Mouse (Mus musculus) T-cell, adult 2 months (primary cell): ENCODE results near the gene Mtmr14.

Experiments used
- DNase-seq: peaks from one replicate; pipeline ENCODE4 v3.0.0; 2022; ENCODE audit warnings: low spot score

Gene Mtmr14

DNA sequence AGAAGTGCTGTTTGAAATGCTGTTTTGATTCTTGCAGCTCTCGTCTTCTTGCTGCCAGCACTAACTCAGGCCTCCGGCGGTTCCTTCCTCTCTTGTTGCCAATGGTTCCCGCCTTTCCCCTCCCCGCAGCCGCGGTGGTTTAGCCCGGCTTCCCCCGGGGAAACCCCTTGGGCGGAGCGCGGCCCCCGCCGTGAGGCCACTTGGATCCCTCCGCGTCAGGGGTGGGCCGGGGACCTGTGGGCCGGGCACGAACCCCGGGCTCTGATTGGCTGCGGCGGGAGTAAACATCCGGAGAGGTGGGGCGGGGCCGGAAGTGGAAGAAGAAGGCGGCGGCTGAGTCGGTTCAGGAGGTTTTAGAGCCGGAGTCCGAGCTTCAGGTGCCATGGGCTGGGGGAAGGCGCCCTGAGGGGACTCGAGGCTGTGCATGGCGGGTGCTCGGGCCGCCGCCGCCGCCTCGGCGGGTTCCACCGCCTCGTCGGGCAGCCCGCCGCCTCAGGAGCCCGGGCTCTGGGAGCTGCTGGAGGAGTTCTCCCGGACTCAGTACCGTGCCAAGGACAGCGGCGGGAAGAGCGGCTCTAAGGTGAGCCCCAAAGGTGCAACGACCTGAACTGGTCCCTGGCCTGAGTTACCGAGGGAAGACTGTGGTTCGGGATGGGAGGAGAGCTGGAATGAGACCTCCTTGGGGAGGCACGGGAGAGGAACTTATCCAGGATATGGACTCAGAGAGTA, at the start of gene Mtmr14:
Mtmr14 (plus strand) TSS at position 302 of the 729 bp plus-strand sequence.
- DNase-seq: peak; percentile 100

DNA sequence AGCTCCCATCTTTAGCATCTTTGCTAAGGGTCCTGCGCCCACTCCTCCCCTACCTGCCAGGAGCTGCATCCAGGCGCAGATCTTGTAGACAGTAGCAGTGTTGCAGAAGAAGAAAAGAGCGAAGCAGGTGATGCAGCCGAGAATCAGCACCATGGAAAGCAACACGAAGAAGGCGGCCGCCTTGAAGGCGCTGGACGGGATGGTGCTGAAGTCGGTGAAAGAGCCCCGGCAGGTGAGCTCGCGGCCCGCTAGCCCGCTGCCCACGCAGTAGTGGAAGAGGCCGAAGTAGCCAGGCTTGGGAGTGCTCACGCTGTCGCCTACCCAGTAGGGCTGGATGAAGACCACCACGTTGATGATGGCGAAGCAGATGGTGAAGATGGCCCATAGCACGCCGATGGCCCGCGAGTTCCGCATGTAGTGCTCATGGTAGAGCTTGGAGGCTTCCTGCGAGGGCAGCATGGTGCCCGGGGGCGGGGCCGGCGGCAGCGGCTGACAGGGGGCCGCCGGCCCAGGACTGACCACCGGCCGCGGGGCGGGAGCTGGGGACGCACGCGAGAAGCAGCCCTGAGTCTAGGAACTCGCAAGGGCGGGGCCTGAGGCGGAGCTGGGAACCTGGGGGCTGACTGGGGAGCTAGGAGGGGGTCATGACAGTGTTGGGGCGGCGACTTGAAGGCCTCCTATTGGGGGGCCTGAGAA, 43.7 kb upstream of the Mtmr14 start:
- no peak for DNase-seq

DNA sequence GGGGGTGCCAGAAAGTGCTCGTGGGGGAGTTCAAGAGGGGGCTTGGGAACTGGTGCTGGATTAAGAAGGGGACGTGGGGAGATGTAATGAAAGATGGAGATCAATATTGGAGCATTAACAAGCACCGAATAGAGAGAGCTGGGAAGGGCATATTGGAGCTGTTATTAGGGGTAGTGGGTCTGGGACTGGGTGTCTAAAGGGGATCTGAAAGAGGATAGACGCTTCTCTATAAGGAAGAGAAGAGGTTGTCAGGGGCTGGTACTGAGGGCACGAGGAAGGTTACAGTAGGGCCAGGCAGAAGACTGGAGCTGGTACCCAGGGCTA, 43.2 kb upstream of the Mtmr14 start:
- DNase-seq: no peak

DNA sequence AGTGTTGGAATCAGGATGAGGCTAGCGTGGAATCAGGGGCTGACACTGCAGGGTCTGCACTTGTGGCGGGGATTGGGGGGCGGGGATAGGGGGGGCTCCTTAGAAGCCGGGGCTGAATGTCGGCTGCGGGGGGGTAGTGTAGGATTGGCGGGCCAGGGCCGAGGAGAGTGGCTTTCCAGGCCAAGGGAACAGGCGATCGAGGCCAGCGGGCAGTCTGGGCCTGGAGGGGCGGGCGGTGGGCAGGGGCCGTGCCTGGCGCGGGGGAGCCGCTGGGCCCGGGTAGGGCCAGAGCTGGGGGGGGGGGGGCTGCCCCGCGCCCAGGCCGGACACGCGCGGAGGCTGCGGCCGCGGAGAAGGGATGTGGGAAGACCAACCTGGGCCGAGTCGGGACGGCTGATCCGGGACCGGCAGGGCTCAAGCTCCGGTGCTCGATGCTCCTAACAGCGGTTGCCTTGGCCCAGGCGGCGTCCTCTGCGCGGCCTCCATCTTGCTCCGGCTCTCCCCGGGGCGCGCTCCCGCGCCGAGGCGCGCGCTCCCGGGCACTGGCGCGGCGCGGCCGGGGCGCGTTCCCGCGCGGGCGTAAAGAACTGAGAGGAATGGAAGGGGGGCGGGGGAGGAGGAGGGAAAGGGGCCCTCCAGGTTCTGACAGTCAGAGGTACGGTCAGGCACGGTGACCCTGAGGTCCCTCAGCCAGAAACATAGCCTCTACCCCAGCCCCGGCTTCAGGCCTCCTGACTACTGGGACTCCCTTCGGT, 42.6 kb upstream of the Mtmr14 start, which contains the start of gene Lhfpl4:
Lhfpl4 (minus strand) TSS at position 544 of the 755 bp plus-strand sequence.
- no peak for DNase-seq

DNA sequence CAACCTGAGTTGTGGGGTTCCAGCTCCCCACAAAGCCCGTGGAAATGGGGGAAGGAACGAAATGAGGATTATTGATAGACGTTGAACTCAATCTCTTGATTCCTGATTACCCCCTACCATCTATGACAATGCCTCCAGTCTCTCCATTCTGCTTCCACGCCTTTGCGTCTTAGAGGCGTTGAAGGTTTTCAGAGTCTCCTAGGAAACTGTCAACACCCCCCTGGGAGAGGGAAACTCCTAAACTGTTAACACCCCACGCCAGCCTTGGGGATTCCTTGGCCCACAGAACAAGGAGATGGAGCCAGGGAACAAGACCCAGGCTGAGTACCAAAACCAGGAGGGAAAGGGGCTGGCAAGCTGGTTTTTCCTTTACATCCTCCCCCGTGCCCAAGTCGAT, 42.0 kb upstream of the Mtmr14 start:
- DNase-seq: no peak

DNA sequence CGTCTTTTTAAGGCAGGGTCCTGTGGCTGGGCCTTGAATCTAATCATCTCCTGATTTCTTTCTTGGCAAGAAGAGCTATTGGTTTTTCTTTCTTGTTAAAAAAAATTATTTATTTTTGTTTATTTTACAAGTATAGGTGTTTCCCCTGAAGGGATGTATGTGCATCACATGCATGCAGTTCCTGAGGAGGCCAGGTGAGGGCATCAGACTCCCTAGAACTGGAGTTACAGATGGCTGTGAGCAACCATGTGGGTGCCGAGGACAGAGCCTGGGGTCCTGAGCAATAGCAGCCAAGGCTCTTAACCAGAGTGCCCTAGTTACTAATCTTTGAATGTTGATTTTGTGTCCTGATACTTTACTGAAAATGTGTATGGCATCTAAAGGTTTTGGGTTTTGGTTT, 21.4 kb upstream of the Mtmr14 start:
- DNase-seq: no peak

DNA sequence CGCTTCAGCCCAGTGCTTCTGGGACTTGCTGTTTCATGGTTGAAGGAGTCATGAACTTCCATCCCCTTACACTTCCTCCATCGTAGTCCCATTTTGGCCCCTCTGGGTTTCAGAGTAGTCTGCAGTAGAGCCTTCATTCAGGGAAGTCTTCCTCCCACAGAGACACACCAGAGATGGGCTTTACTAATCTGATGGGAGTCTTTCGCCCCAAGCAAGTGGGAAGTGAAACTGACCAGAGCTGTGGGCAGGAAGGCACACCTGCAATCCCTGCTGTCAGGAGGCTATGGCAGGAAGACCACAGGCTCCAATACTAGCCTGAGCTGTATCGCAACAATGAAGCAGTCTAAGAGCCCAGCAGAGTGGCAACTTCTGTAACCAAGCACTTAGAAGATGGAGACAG, 11.8 kb upstream of the Mtmr14 start:
- DNase-seq: no peak

DNA sequence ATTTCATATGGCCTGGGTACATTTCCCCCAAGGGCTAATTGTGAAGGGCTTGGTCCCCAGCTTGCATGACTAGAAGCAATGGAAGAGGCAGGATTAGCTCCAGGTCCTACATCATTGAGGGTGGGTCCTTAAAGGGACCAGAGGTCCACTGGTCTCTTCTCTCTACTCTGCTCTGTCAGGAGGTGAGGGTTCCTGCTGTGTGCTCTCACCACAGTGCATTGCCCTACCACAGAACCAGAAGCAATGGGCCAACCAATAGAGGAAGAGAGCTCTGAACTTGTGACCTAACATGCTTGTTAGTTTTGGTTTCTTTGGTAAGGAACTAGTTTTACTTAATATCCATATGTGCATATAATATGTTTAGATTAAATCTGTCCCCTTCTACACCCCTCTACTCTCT, 10.9 kb upstream of the Mtmr14 start:
- DNase-seq: no peak

DNA sequence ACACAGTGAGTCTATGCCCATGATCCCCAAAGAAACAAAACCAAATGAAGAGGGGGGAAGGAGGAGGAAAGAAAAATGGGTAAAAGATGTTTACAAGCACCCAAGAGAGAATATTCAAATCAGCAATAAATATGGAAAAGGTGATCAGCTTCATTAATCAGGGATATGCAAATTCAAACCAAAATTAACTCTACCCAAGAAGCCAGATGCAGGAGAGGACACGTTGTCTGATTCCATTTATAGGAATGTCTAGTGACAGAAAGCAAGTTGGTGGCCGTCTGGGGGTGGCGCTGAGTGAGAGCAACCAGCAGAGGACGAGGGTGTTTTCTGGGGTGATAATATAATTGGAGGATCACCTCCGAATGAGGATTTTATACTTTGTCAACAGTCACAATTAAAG, 2.5 kb upstream of the Mtmr14 start:
- no peak for DNase-seq

DNA sequence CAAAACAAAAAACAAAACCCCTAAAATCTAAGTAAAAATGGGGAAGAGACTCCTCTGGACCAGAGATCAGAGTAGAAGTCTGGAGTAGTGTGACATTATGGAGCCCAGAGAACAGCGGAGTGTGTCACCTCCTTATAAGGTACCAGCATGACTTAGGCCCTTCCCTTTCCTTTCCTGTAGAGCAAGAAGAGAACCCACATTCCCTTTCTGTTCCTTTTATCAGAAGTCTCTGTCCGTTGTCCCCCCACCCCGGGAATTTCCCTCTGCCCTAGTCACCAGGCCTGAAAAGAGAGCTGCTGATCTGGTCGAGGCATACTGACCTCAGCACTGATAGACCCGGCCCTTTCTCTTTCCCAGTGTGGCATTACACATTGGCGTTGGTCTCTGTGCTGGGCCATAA, 799 bp downstream of the Mtmr14 start:
- DNase-seq: peak; percentile 12

DNA sequence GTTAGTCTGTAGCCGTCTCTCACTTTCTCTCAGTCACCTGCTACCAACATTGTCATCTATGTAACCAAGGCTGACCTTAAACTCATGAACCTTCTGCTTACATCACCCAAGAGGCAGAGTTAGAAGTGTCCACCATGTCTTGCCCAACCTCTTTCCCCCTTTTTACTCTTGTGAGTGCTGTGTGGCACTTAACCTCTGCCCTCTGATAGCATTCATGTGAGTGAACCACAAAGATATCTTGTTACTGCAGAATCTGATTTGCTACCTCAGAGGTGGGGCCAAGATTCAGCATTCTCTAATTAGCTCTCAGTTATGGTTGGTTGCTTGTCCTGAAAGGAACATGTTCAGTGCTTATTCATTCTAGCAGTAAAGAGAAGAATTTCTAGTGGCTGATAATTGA, 5.1 kb downstream of the Mtmr14 start:
- DNase-seq: no peak

DNA sequence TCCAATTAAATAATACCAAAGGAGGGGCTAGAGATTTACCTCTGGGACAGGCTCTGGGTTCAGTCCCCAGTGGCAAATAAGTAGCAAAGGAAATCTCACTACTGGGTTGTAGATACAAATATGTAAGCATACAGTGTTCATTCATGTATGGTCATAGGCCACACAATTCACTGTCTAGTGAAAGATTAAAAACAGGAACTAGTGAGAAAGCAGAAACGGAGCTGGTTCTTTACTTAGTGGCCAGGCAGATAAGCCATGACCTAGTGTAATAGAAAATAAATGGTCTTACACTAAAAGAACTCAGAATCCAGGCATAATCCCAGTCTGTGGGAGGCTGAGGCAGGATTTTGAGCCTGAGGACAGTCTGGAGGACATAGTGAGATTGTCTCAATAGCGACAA, 7.9 kb downstream of the Mtmr14 start:
- no peak for DNase-seq

DNA sequence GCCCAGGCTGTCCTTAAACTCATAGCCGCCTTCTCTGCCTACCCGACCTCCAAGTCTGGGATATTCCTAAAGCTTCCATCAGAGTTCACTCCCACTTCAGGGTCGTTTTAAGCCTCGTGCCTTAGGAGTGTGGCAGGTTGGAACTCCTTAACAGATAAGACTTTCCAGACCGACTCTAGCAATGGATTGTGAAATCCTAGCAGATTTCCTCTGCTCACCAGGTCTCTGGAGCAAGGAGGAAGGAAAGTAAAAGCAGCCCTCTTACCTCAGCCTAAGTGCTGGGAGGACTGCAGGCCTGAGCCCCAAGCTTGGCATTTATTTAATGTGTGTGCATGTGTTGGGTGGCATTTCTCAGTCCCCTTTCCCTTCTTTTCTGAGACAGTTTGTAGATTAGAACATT, 13.1 kb downstream of the Mtmr14 start:
- DNase-seq: no peak

DNA sequence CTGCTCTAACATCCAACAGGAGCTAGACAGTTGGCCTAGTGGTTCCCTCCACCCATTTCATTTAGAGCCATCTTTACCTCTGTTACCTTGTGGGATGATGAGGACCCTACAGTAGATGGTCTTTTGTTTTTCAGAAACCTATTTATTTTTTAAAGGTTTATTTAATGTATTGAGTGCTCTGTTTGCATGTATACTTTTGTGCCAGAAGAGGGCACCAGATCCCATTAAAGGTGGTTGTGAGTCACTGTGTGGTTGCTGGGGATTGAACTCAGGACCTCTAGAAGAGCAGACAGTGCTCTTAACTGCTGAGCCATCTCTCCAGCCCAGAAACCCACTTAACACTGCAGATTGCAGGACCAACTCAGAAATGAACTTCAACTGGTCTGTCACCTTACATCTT, 14.3 kb downstream of the Mtmr14 start:
- no peak for DNase-seq

DNA sequence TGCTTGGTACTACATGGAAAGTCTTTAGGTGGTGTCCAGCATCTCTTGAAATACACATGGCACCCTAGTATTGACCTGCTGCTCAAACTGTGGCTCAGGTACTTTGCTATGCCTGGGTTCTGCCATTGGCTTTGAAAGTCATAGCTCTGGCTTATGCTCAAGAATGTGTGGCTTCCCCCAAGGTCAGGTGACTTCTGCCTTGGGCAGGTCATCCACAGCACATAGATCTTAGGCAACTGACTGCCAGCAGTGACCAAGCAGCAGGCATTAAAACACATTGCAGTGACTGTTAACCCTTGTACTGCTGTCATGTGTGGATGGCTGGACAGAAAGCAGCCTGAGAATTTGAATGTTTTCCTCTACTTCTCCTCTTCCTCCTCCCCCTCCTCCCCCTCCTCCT, 17.3 kb downstream of the Mtmr14 start:
- DNase-seq: no peak

DNA sequence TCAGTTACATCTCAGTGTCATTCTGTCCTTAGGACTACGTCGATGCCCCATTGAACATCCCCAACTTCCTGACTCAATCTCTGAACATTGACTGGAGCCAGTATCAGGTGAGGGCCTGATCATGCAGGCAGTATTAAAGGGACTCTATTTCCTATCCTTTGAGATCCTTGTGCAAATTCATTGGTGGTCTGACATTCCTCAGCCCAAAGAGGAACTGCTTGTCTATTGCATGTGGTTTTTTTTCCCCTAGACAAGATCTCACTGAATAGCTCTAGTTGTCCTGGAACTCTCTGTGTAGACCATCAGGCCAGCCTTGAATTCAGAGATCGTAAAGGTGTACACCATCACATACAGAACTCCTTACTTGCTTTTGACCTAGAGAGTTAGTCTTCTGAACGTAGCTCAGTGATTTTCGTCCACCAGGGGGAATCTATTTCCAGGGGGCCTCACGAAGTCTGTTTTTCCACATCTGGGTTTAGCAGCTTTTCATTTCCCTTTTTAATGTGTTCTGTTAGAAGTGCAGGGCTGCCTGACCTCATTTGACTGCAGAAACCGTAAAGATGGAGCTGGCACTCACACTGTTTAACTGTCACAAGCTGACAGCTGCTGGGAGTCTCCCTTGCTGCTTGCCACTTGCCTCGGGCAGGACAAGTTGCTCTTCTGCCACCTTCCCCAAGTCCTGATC, 23.7 kb downstream of the Mtmr14 start:
- no peak for DNase-seq

DNA sequence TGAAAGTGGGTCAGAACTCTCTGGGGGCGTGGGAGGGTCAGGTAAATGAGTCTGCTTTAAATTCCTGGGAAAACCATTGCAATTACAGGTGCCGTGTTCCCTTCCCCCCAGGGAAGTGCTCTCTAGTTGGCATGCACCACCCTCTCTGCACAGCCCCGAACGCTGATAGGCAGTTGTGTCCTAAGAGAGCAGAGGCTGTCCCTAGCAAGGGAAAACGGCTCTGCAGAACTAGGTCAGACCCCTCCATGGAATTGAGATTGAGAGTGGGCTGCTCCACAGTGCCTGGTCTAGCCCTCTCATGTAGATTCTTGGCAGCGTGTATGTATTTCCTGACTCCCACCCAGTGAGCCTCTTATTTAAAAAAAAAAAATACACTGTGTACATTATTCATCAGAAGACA, 25.9 kb downstream of the Mtmr14 start:
- DNase-seq: no peak

DNA sequence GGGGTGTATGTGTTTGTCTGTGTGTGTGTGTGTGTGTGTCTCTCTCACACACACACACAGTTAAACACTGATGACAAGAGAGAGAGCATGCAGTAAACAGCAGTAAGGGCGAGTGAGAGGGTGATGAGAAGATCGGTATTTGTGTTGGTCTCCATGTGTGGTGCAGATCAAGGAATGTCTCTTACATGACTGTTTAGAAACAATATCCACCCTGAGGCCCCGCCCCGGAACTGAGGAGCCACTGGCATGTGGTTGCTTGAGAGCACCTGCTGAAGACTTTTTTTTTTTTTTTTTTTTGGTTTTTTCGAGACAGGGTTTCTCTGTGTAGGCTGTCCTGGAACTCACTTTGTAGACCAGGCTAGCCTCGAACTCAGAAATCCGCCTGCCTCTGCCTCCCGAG, 26.8 kb downstream of the Mtmr14 start:
- no peak for DNase-seq

DNA sequence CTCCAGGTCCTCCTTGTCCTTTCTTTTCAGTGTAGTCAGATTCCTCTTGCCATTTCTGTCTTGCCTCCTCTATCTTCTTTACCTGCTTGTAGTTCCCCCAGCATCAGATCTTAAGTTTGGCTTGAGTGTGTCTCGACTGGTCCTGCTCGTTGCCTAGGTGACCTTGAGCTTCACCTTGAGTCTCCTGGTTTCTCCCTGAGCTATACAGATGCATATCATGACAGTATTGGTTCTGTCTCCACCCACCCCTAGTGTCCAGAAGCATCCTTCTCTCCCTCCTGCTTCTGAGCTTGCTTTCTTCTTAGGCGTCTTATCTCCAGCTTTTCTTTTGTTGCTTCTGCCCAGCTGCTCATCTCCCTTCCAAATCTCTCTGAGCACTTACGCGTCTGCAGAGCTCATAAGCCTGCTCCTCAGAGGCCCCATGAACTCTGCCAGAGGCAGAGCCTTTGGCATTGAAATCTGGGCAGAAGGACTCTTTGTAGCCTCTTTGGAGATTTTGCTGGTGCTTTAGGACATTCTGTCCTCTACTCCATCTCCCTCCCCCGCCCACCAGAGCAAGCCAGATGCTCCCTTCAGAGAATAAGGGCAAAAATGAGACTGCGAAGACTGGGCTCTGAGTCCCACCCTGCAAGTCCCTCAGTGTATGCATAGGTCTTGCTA, 29.5 kb downstream of the Mtmr14 start:
- DNase-seq: no peak

DNA sequence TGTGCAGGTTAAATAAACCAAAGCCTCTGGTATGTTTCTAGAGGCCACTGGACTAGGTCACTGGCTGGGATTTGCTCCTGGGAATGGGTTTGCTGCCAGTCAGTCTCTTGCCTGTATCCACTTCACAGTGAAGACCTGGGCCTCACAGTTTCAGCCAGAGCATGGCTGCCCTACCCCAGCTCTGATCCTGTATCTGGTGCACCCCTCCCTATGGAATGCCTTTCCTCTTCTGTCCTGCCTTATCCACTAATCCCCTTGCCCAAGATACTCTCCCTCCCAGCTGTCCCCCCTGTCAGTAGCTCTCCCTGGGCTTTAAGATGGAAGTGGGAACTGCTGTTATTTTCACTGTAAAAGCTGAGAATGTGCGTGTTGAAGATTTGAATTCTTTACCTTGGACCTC, 30.3 kb downstream of the Mtmr14 start:
- no peak for DNase-seq

DNA sequence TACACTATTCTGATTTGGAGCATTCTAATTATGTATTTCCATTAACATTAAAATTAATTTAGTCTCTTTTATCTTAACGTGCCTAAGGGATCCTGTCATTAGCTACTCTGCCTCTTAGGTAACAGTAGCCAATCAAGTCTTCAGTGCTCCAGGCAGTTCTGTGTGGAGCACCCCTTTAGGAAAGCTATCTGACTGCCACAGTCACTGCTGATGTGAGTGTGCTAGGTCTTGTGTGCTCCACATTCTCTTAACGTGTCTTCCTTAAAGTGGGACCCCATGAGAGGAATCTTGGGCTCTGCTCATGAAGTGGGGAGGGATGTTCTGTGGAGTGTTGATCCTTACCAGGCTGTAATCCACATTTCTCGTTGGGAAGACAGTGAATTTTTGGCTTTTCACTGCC, 34.7 kb downstream of the Mtmr14 start:
- no peak for DNase-seq

DNA sequence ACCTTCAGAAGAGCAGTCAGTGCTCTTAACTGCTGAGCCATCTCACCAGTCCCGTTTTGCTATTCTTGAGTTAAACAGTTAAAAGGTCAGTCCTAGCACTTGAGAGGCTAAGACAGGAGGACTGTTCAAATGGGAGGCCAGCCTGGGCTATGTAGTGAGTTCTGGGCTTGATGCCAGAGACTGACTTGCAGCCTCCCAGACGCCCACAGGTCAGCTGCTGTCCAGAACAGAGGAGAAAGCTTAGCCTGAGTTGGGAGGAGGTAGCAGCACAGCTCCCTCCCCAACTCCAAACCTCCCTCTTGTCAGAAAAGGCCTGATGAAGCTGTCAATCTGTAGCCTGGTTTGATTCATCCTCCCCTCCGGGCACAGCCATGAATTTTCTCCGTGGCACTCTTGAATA, 39.2 kb downstream of the Mtmr14 start:
- no peak for DNase-seq
